Mouse (Mus musculus): ENCODE measurements around the gene Clba1. TPM values are rescaled to one million over a fixed set of nuclear protein-coding genes. Genes with fewer than 3 reads are reported as not detected.

The Clba1 gene
- total and polyA plus RNA-seq, 2 experiments from 2014 or later = 16.9 to 21.0 TPM

DNA sequence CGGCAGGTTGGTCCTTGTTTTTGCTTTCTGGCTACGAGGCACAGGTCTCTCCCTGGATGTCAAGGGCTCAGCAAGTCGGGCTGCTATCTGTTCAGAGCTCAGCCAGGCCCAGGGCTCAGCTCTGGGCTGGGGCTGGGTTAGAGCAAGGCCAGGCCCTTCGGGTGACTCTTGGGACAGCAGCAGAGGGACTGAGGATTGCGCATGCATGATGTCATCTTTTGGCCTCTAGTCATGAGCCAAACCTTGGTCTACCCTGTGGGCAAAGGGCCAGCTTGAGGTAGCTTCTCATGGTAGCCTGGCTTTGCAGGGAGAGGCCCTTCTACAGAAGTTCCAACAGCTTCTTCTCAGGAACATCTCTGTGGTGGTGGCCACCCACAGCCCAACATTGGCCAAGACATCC lies 44.6 kb upstream of the Clba1 start:
- no peak overlapping the region for H3K9ac ChIP-seq (replicated peaks; ENCODE audit: low read length)
- WGBS = 80% methylated on average over 5 of the region's 5 CpGs
- no peak for TF ChIP-seq CTCF (IDR thresholded peaks at IDR 0.05; ENCODE audit: low read depth)
- H3K4me3 ChIP-seq (ENCODE audit: low read length) = no peak overlapping the region
- H3K36me3 ChIP-seq (ENCODE audit: insufficient read depth, low read length) = no peaks in the 10 kb centered on the region
- no peak for DNase-seq (ENCODE audit: low spot score)
- no peak overlapping the region for H3K4me2 ChIP-seq (ENCODE audit: low read depth, low read length)
- ATAC-seq = no peak
- no peaks in the 10 kb centered on the region for H3K27me3 ChIP-seq (ENCODE audit: insufficient read depth, low read length)
- no peak overlapping the region for H3K27ac ChIP-seq
- H3K4me1 ChIP-seq (ENCODE audit: insufficient read depth, low read length) = no peaks in the 10 kb centered on the region
- H3K9me3 ChIP-seq (ENCODE audit: low read length) = no peaks in the 10 kb centered on the region

- H3K36me3 ChIP-seq (ENCODE audit: insufficient read depth, low read length) = no peaks in the 10 kb centered on the region
- no peak overlapping the region for H3K4me2 ChIP-seq (ENCODE audit: low read depth, low read length)
- H3K4me3 ChIP-seq (ENCODE audit: low read length) = no peak overlapping the region
- no peaks in the 10 kb centered on the region for H3K27me3 ChIP-seq (ENCODE audit: insufficient read depth, low read length)
- 93% methylated on average over 7 of the region's 7 CpGs for WGBS
- TF ChIP-seq CTCF (IDR thresholded peaks at IDR 0.05; ENCODE audit: low read depth) = no peak
- H3K4me1 ChIP-seq (ENCODE audit: insufficient read depth, low read length) = no peaks in the 10 kb centered on the region
- no peak for ATAC-seq
- no peaks in the 10 kb centered on the region for H3K9me3 ChIP-seq (ENCODE audit: low read length)
- no peak overlapping the region for H3K9ac ChIP-seq (replicated peaks; ENCODE audit: low read length)
- no peak overlapping the region for H3K27ac ChIP-seq
- DNase-seq (ENCODE audit: low spot score) = no peak
These were observed 43.7 kb upstream of the Clba1 start for GRCm38 (mm10) chr12:112764991-112765390.

DNA sequence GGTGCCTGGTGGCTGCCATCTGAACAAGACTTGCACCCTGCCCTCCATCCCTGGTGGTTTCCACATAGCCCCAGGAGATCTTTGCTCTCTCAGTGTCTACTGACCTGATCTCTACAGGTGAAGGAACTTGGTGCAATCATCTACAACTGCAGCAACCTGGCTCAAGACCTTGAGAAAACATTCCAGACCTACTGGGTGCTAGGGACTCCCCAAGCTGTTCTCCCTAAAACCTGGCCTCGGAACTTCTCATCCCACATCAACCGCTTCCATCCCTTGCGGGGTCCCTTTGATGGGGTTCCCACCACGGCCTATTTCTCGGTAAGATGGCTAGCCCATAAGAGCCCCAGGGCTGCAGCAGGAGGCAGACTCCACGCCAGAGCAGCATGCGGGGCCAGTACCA lies 42.2 kb upstream of the Clba1 start:
- Histone ChIP-seq H3K9ac (replicated peaks; ENCODE audit: low read length) (no peak overlapping the region), H3K4me2 (ENCODE audit: low read depth, low read length) (no peak overlapping the region), H3K36me3 (ENCODE audit: insufficient read depth, low read length) (no peaks in the 10 kb centered on the region), H3K27me3 (ENCODE audit: insufficient read depth, low read length) (no peaks in the 10 kb centered on the region), H3K4me3 (ENCODE audit: low read length) (no peak overlapping the region), H3K4me1 (ENCODE audit: insufficient read depth, low read length) (no peaks in the 10 kb centered on the region), H3K27ac (no peak overlapping the region), H3K9me3 (ENCODE audit: low read length) (no peaks in the 10 kb centered on the region)
- TF ChIP-seq CTCF (IDR thresholded peaks at IDR 0.05; ENCODE audit: low read depth) = no peak
- DNase-seq (ENCODE audit: low spot score) (no peak), ATAC-seq (no peak)
- 86% methylated on average over 7 of the region's 7 CpGs for WGBS

- H3K27me3 ChIP-seq (ENCODE audit: insufficient read depth, low read length) = no peaks in the 10 kb centered on the region
- DNase-seq (ENCODE audit: low spot score) (no peak), ATAC-seq (no peak)
- H3K4me3 ChIP-seq (ENCODE audit: low read length) = no peak overlapping the region
- no peak for TF ChIP-seq CTCF (IDR thresholded peaks at IDR 0.05; ENCODE audit: low read depth)
- no peak overlapping the region for H3K9ac ChIP-seq (replicated peaks; ENCODE audit: low read length)
- no peaks in the 10 kb centered on the region for H3K36me3 ChIP-seq (ENCODE audit: insufficient read depth, low read length)
- H3K9me3 ChIP-seq (ENCODE audit: low read length) = no peaks in the 10 kb centered on the region
- WGBS = 87% methylated on average over 16 of the region's 16 CpGs
- H3K4me1 ChIP-seq (ENCODE audit: insufficient read depth, low read length) = no peaks in the 10 kb centered on the region
- H3K27ac ChIP-seq = no peak overlapping the region
- no peak overlapping the region for H3K4me2 ChIP-seq (ENCODE audit: low read depth, low read length)
These were observed 41.5 kb upstream of the Clba1 start for GRCm38 (mm10) chr12:112767036-112767890.

GRCm38 (mm10) chr12:112768166-112768565 lies 40.6 kb upstream of the Clba1 start:
- Histone ChIP-seq H3K36me3 (ENCODE audit: insufficient read depth, low read length) (no peaks in the 10 kb centered on the region), H3K9me3 (ENCODE audit: low read length) (no peaks in the 10 kb centered on the region), H3K27me3 (ENCODE audit: insufficient read depth, low read length) (no peaks in the 10 kb centered on the region), H3K4me3 (ENCODE audit: low read length) (no peak overlapping the region), H3K4me2 (ENCODE audit: low read depth, low read length) (no peak overlapping the region), H3K4me1 (ENCODE audit: insufficient read depth, low read length) (no peaks in the 10 kb centered on the region), H3K9ac (replicated peaks; ENCODE audit: low read length) (no peak overlapping the region), H3K27ac (no peak overlapping the region)
- DNase-seq (ENCODE audit: low spot score) = no peak
- 90% methylated on average over 8 of the region's 8 CpGs for WGBS
- no peak for ATAC-seq
- TF ChIP-seq CTCF (IDR thresholded peaks at IDR 0.05; ENCODE audit: low read depth) = no peak

- Histone ChIP-seq H3K9me3 (ENCODE audit: low read length) (no peaks in the 10 kb centered on the region), H3K27me3 (ENCODE audit: insufficient read depth, low read length) (no peaks in the 10 kb centered on the region), H3K36me3 (ENCODE audit: insufficient read depth, low read length) (no peaks in the 10 kb centered on the region), H3K4me3 (ENCODE audit: low read length) (no peak overlapping the region), H3K4me1 (ENCODE audit: insufficient read depth, low read length) (no peaks in the 10 kb centered on the region), H3K9ac (replicated peaks; ENCODE audit: low read length) (no peak overlapping the region), H3K27ac (no peak overlapping the region), H3K4me2 (ENCODE audit: low read depth, low read length) (no peak overlapping the region)
- TF ChIP-seq CTCF (IDR thresholded peaks at IDR 0.05; ENCODE audit: low read depth) = no peak
- peak; percentile 42 for DNase-seq (ENCODE audit: low spot score)
- WGBS = 84% methylated on average over 6 of the region's 6 CpGs
- ATAC-seq = no peak
These were observed 39.7 kb upstream of the Clba1 start for GRCm38 (mm10) chr12:112769031-112769430.

- Histone ChIP-seq H3K36me3 (ENCODE audit: insufficient read depth, low read length) (no peaks in the 10 kb centered on the region), H3K4me3 (ENCODE audit: low read length) (no peak overlapping the region), H3K9me3 (ENCODE audit: low read length) (no peaks in the 10 kb centered on the region), H3K27me3 (ENCODE audit: insufficient read depth, low read length) (no peaks in the 10 kb centered on the region), H3K27ac (no peak overlapping the region), H3K9ac (replicated peaks; ENCODE audit: low read length) (no peak overlapping the region), H3K4me1 (ENCODE audit: insufficient read depth, low read length) (no peaks in the 10 kb centered on the region), H3K4me2 (ENCODE audit: low read depth, low read length) (no peak overlapping the region)
- TF ChIP-seq CTCF (IDR thresholded peaks at IDR 0.05; ENCODE audit: low read depth) = no peak
- no peak for DNase-seq (ENCODE audit: low spot score)
- ATAC-seq = no peak
- 92% methylated on average over 2 of the region's 2 CpGs for WGBS
These were observed 39.0 kb upstream of the Clba1 start for GRCm38 (mm10) chr12:112769751-112770150.

All from hindbrain, postnatal 0 days (tissue).